Mouse (Mus musculus) adrenal gland, adult 2 months (tissue): Measurements from ENCODE around the gene Gnpat. TPM values are rescaled to one million over a fixed set of nuclear protein-coding genes. Genes with fewer than 3 reads are reported as not detected.
"Not testable (repeated sequence)": the region's sequence is repeated elsewhere in the genome, so short reads cannot be mapped to it uniquely, and the experiment has no call there.

ENCODE experiments used
- DNase-seq: peaks from one replicate; pipeline ENCODE4 v3.0.0; 2021
- polyA plus RNA-seq: library from polyadenylated mRNA; depleted of rRNA; stranded (reverse); fragments of >200 nt; gene quantifications from 2 replicates; pipeline ENCODE4 v1.2.3, GENCODE M21; 2012
- total RNA-seq, 2 experiments: library from RNA; stranded (reverse); gene quantifications; 2 replicates each; pipeline ENCODE4 v1.2.3; 2021

Gnpat gene
- total and polyA plus RNA-seq, 3 experiments, result 66.9 to 108 (median 81.0) TPM

- not testable (repeated sequence) for DNase-seq
Observed at GRCm38 (mm10) chr8:124842929-124843328, 19.9 kb upstream of the Gnpat start.

DNA sequence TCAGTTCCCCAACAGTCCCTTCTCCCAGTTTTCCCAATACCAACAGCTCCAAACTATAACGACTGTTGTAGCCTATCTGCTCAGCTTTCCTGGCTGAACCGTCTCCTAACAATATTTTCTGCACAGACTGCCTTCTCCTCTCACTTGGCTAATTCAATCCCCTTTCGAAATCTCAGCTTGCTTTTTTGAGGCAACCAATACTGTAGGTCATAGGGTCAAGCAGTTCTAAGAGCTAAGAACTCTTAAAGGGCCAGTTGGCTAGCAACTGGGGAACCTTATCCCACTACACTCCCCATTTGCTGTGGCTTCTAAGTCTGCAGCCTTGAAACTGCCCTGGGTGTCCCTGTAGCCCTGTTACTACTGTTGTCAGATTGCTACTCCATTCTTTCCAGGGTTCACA lies 17.7 kb upstream of the Gnpat start:
- no peak for DNase-seq

GRCm38 (mm10) chr8:124845573-124845972 lies 17.3 kb upstream of the Gnpat start:
- no peak for DNase-seq

- DNase-seq, result no peak
Observed at GRCm38 (mm10) chr8:124853511-124853910, 9.3 kb upstream of the Gnpat start.

- DNase-seq, result no peak
Observed at GRCm38 (mm10) chr8:124859466-124859865, 3.4 kb upstream of the Gnpat start.

- DNase-seq, result no peak
Observed at GRCm38 (mm10) chr8:124860188-124860587, 2.6 kb upstream of the Gnpat start.

DNA sequence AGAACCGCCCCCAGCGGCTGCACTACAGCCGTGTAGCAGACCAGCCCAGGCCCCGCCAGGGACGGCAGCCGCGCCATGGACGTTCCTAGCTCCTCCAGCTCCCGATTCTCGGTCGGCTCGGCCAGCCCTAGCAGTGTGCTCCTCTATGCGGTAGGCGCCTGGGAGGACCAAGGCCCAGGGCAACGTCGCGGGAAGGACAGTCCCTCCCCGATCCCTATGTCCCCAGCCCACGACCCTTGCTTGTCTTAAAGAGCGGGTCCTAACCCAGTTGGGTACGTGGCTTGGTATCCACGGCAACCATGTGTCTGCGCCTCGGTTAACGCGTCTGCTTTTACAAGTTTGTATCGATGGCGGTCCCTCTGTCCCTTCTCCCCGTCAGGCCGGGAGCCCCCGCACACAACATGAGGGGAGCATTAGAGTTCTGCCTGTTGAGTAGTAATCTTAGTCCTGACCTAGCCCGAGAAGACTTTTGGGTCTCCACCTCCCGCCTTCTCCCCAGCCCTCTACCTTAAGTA lies 387 bp downstream of the Gnpat start:
- no peak for DNase-seq

- no peak for DNase-seq
Observed at GRCm38 (mm10) chr8:124863729-124864128, 896 bp downstream of the Gnpat start.

DNA sequence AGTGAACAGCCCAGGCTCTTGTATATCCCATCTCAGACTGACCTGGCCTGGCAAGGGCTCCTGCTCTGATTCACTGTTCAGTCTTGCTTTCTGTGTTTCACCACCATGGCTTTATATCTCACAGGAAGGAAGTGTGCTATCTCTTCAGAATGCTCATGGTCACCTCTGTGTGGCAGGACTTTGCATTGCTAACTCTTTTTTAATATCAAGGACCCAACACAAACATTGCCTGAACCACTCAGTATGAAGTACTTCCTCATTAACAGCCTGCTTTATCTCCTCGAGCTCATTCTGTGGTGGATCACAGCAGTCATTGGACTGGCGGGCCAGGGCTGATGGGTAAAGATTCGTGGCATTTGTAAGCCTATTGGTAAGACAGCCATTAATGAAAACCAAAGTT lies 3.8 kb downstream of the Gnpat start:
- no peak for DNase-seq

DNA sequence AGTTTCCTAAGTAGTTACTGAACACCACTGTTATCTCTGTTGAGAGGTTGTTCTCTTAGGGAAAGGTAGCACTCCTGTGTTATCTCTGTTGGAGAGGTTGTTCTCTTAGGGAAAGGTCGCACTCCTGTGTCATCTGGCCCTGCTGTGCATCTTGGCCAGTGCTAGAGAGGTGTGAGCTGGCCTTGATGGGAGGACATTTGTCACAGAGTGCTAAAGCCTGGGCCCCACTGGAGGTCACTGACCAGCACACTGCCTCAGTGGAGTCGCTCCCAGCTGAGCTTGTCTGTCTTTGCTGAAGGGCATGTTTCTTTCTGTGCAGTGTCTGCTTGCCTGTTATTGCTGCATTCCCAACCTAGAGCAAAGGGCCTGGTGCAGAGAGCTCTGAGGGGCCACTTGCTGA lies 4.3 kb downstream of the Gnpat start:
- DNase-seq, result peak; percentile 67

GRCm38 (mm10) chr8:124869708-124870107 lies 6.9 kb downstream of the Gnpat start:
- no peak for DNase-seq

- DNase-seq, result no peak
Observed at GRCm38 (mm10) chr8:124871474-124871873, 8.6 kb downstream of the Gnpat start.

- no peak for DNase-seq
Observed at GRCm38 (mm10) chr8:124872081-124872480, 9.2 kb downstream of the Gnpat start.

- DNase-seq, result no peak
Observed at GRCm38 (mm10) chr8:124872690-124873089, 9.9 kb downstream of the Gnpat start.

DNA sequence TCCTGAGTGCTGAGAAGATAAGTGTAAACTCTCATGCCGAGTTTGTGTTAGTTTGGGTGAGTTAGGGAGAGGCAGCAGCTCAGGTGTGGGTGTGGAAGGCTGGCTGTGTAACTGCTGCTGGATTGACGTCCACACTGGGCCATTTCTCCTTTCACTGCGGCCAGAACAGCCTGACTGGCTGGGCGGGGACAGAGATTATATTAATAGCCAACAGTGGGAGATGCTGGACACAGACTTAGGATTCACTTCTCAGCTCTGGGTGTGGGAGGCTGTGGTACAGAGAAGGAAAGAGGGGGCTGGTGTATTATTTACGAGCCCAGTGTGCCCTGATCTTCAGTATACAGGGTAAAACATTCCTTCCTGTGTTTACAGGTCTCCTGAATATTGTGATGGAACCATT lies 15.3 kb downstream of the Gnpat start:
- no peak for DNase-seq

DNA sequence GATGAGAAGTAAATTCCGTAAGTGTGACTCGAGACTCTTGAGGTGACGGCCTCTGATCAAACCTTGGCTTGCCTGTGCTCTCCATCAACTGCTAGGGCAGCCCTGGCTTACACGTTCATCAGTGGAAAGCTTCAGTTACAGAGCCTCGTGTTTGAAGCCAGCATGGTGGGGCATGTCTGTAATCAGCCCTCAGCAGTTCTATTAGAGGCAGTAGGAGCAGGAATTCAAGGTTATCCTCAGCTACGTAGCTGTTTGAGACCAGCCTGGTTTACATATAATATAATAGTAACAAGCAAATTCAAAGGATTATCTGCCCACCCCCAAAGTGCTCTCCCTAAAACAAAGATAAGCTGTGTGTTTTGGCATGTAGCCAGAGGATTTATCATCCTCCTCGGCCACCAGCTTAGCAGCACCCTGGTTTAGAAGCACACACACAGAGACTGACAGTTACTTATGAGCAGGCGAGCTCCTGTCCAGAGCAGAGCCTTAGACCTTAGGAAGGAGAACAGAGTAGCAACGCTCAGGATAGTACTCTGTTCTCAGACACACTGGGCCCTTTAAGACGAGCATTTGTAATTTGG lies 16.2 kb downstream of the Gnpat start:
- DNase-seq, result no peak

DNA sequence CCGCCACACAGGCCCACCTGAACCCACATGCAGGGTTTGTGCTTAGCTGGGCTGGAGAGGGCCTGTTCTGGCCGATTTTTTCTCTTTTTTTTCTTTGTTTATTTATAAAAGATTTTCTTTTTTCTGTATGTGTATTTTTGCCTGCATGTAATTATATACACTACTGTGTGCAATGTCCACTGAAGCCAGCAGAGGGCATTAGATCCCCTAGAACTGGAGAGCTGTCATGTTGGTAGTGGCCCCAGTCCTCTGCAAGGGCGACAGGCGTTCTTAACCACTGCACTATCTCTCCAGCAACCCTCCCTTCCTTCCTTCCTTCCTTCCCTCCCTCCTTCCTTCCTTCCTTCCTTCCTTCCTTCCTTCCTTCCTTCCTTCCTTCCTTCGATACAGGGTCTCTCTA lies 25.6 kb downstream of the Gnpat start:
- no peak for DNase-seq

DNA sequence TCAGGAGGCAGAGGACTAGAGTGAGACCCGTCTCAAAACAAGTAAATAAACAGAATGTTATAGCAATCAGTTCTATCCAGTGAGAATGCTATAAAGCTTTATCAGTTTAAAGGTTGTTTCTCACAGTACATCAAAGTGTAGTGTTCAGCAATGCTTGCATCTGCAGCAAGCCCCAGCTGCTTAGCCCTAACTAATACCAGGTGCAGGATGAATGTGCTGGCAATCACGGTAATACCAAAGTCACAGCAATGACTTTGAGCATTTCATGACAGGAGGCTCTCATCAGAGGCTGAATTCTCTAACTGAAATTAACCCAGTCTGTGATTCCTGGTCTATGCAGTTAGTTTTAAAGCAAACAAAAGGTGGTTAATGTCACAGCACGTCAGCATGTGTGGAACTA lies 29.8 kb downstream of the Gnpat start:
- no peak for DNase-seq

- DNase-seq, result no peak
Observed at GRCm38 (mm10) chr8:124896010-124896631, 33.3 kb downstream of the Gnpat start.

GRCm38 (mm10) chr8:124896632-124897385 lies 34.0 kb downstream of the Gnpat start:
- peak; percentile 88 for DNase-seq

GRCm38 (mm10) chr8:124897386-124898250 lies 34.8 kb downstream of the Gnpat start, which contains the start of the genes Exoc8 and Sprtn:
Gene Exoc8, minus strand, starts transcription at chr8:124897705.
Gene Sprtn, plus strand, starts transcription at chr8:124897886.
- peak; percentile 99 for DNase-seq
